Mouse (Mus musculus): ENCODE measurements around the gene Wdr20rt. TPM values are rescaled to one million over a fixed set of nuclear protein-coding genes. Genes with fewer than 3 reads are reported as not detected.

Gene Wdr20rt
- total and polyA plus RNA-seq, 3 experiments, result not detected

Other genes with a start within 250 kb of the Wdr20rt start
- 10 to 100 TPM; 25.0 to 32.2 TPM for gene Prpf39, start 189.2 kb upstream of the Wdr20rt start, total RNA-seq (2021)
- gene Prpf39, start 189.2 kb upstream of the Wdr20rt start, polyA plus RNA-seq (2012; rRNA removed), result 2.2 and 2.8 TPM in 2 replicates
- gene Fkbp3, start 151.5 kb upstream of the Wdr20rt start, total RNA-seq (2021), result 100 to 1,000 TPM; 105 to 127 TPM
- 10.7 and 10.9 TPM in 2 replicates for gene Fkbp3, start 151.5 kb upstream of the Wdr20rt start, polyA plus RNA-seq (2012; rRNA removed)
- 1 to 10 TPM; 6.9 to 9.2 TPM for gene Fancm, start 149.9 kb upstream of the Wdr20rt start, total RNA-seq (2021)
- 2.1 and 2.5 TPM in 2 replicates for gene Fancm, start 149.9 kb upstream of the Wdr20rt start, polyA plus RNA-seq (2012; rRNA removed)
- gene Mis18bp1, start 52.9 kb upstream of the Wdr20rt start, total RNA-seq (2021), result 1 to 10 TPM in 1 of 2 experiments, under 1 TPM in 1; 0.59 to 1.4 TPM
- gene Mis18bp1, start 52.9 kb upstream of the Wdr20rt start, polyA plus RNA-seq (2012; rRNA removed), result 0.02 TPM in 1 of 2 replicates, not detected in the other